Mouse (Mus musculus): Measurements from ENCODE around the gene Ano6. TPM values are rescaled to one million over a fixed set of nuclear protein-coding genes. Genes with fewer than 3 reads are reported as not detected.

Ano6 gene
- polyA plus RNA-seq, 1 experiment = not detected

DNA sequence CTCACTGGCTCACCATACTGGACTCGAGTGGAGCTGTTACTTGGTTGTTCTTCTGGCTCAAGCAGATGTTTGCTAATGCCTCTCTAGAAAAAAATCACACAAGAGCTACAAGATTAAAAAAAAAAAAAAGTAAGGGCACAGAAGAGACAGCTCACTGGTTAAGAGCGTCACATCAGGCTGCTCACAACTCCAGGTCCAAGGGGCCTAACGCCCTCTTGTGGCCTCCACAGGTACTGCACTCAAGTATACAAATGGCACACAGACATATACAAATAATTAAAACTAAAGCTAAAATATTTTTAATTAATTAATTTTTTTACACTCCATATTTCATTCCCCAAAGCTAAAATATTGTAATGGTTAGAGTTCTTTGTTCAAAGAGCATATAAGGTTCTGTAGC, 3.1 kb upstream of the Ano6 start:
- TF ChIP-seq GATA1 (IDR thresholded peaks at IDR 0.05; ENCODE audit: low read length) = no peak

GRCm38 (mm10) chr15:95789562-95790528, 798 bp upstream of the Ano6 start:
- TF ChIP-seq GATA1 (IDR thresholded peaks at IDR 0.05; ENCODE audit: low read length) = no peak

- no peak for TF ChIP-seq GATA1 (IDR thresholded peaks at IDR 0.05; ENCODE audit: low read length)
Observed at GRCm38 (mm10) chr15:95791141-95791791, 623 bp downstream of the Ano6 start.

GRCm38 (mm10) chr15:95791855-95792254, 1.2 kb downstream of the Ano6 start:
- TF ChIP-seq GATA1 (IDR thresholded peaks at IDR 0.05; ENCODE audit: low read length) = no peak

DNA sequence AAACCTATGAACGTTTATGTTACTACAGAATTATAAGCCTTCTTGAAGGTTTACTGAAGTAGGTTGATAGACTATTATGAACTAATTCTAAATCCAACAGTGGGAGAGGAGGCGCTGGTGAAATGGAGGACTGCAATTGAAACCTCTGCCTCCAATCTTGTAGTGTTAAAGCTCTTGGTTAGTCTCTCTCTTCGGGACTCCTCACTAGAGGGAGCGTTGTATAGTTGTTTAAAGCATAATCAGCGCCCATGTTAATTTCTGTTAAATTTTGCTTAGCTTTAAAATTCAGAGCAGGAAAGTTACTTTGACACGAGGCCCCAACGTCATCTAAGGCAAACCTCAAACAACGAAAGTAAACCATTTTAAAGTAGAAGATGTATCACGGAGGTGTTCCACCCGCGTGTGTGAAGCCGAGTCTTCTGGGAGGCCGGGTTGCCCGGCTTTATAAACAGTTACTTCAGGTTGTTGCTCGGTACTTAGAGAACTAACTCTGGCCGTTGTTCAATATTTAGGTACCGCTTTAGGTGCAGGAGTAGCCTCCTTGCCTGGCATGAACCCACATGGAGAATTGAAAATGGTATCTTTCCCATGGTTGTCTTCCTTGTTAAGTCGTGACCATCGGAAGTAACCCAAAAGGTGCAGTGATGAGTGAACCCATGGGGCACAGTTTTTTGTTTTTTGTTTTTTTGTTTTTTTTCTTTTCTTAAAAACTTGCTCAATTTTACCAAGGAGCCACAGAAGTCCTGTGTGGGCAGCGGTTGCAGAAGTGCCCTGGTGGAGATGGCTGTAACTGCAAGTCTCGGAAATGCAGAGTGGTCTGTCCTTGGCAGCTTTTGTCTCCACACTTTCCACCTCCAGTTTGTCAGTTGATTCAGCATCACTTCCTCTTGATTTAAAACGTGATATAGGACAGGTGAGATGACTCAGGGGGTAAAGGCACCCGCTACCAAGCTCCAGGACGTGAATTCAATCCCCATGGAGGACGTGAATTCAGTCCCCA, 1.9 kb downstream of the Ano6 start:
- no peak for TF ChIP-seq GATA1 (IDR thresholded peaks at IDR 0.05; ENCODE audit: low read length)

DNA sequence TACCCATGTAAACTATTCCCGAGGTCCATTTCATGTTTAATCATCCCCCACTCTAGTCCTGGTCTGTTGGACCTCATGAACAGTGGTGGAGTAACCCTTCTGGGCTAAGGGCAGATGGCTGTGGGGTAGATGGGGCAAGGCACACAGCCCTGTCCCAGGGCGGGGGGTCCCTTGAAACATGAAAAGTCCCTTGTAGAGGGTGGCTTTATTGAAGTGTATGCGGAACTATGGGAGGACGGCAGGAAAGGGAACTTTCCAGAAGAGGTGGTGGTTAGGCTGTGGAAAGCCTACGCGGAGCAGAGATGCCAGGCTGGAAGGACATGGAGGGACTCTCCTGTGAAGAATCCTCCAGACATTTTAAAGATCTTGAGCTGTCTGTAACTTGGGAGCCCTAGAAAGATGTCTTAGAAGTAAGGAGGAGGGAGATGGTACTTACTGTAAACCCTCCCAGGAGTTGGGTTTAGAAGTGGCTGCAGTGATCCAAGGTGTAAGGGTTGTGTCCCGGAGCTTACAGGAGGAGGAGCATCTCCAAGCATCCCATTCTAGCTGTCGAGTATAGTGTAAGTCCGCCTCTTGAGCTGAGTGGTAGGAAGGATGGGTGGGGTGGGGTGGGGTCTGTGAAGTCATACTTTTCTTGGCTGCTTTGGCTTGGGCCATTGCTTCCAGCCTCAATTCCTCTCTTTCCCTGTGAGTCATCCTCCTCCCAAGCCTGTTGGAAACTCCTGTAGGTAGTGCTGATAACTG, 3.3 kb downstream of the Ano6 start:
- TF ChIP-seq GATA1 (IDR thresholded peaks at IDR 0.05; ENCODE audit: low read length) = no peak

DNA sequence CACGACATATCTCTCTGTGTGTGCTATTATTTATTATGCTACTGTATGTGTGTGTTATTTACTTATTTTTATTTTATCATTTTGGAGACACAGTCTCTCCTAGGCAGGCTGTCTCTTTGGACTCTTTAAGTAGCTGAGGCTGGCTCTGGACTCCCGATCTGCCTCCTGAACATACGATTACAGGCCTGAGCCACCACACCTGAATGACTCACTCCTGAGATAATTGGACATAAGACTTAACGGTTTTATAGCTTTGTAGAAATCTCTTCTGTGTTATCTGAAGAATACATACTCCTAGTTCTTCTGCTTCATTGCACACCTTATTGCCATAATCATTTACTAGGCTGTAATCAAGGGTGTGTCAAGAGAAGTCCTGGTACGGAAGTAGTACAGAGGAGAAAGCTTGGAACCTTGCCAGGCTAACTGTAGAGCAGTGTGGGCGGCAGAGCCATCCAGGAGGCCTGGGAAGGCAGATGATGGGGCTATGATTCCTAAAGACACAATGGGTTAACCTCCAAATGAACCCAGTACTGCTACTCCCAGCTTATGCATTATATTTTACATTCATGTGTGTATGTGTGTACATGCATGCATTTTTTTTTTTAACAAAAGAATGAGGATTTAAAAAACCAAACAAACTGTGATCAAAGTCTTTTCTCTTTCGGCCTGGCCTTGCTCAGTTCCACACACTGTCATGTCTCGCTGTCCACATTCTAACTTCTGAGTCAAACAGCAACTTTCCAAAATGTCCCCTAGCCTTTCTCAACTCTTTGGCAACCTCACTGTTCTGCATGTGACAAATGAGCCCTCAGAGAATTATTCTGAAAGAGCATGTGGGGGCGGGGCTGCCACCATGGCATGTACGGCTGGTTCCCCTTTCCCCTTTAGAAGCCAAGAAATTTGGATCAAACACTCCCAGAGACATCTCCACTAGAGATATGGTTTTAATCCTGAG, 4.2 kb downstream of the Ano6 start:
- TF ChIP-seq GATA1 (IDR thresholded peaks at IDR 0.05; ENCODE audit: low read length) = peak; percentile 29

- no peak for TF ChIP-seq GATA1 (IDR thresholded peaks at IDR 0.05; ENCODE audit: low read length)
Observed at GRCm38 (mm10) chr15:95796062-95796461, 5.4 kb downstream of the Ano6 start.

- no peak for TF ChIP-seq GATA1 (IDR thresholded peaks at IDR 0.05; ENCODE audit: low read length)
Observed at GRCm38 (mm10) chr15:95797144-95797983, 6.7 kb downstream of the Ano6 start.

DNA sequence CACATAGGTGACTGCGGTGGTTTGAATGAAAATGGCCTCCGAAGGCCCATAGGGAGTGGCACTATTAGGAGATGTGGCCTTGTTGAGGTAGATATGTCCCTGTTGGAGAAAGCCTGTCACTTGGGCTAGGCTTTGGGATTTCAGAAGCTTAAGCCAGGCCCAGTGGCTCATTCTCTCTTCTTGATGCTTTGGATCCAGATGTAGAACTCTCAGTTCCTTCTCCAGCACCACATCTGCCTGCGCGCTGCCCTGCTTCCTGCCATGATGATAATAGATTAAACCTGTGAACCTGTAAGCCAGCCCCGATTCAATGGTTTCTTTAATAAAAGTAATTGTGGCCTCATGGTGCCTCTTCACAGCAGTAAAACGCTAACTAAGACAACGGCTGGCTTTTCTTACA, 7.6 kb downstream of the Ano6 start:
- no peak for TF ChIP-seq GATA1 (IDR thresholded peaks at IDR 0.05; ENCODE audit: low read length)

- TF ChIP-seq GATA1 (IDR thresholded peaks at IDR 0.05; ENCODE audit: low read length) = no peak
Observed at GRCm38 (mm10) chr15:95799632-95800031, 9.0 kb downstream of the Ano6 start.

GRCm38 (mm10) chr15:95800051-95800450, 9.4 kb downstream of the Ano6 start:
- TF ChIP-seq GATA1 (IDR thresholded peaks at IDR 0.05; ENCODE audit: low read length) = no peak

All from G1E-ER4 (cell line).